Mouse (Mus musculus): ENCODE measurements at regions not wholly inside any gene's neighbourhood (a gene's known extent, or its start where the extent isn't known, plus 50 kb on each side); places are given as distances from the start of the nearest gene placed in this dataset.
A peak's percentile ranks its signal among the peaks of the same experiment; 100 is the strongest.

DNA sequence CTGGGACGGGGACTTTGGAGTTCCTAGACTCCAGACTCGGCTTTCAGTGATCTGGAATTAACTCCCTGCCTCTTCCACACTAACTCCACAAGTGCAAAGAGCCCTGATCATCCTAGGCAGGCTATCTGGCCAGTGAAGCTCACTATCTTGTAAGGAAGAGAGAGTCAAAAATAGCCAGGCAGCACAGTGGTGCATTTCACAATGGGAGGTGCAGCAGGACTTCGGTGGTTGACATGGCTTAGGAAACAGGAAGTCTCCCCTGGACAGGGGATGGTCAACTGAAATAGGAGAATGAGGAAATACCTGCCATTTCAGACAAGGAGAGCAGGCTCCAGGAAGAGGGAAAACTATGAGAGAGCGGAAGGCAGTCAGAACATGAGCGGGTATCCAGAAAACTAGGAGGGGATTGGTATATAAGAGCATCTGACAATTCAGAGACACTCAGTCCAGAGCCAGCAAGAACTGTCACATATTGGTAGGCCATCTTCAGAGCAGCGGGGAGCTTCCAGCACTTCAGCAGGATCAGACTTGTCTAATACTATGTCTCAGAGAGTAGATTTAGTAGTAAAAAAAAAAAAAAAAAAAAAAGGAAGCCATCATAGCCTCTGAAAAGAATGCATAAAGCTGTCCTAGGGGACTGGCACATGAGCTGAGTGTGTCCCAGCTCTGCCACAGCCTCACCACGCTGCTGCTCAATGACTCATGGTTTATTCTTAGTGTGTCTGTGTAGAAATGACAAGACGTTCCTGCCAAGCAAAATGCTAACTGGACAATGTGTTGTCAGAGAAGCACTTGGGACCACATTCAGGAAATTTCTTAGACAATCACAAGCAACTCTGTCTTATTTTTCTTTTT is 184.5 kb upstream of the Cpeb2 start:
- no peak for DNase-seq (ENCODE audit: low spot score)

DNA sequence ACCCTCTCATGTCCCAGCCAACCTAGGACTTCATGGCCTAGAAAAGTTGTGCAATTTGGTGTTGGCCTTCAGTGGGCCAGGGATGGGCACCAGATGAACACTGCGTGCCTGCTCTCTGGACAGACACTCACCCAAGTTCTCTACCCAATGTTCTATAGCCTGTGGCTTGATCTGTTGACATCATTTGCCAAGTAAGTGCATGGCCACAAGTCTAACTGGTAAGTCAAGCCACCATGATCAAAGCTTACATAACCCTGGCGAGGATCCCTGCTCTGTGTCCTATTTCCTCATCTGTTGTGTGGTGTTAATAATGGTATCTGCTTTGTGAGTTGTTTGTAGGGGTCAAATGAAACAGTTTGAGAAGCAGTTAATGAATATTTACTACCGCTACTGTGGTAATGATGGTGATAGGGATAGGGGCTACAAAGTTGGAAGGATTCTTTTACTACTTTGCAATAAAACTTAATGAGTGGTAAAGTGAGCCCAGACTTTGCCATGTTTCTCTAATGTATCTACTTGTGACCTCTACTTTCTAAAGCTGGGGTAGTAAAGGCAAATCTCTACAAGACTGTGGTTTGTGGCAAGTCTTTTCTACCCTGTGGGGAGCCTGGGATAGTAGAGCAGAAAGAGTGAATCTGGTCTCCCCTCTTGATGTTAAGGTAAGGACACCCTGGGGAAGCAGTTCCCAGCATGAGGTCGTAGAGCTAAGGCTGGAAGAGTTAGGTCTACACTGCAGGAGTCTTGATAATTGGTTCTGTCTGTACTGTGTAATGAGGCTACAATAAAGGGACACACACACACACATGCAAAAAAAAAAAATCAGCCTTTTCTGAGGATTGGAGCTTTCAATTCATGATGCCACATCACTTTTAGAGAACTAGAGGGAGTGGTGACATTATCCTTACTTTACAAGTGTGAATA is 183.3 kb upstream of the Cpeb2 start:
- DNase-seq (ENCODE audit: low spot score), result no peak

DNA sequence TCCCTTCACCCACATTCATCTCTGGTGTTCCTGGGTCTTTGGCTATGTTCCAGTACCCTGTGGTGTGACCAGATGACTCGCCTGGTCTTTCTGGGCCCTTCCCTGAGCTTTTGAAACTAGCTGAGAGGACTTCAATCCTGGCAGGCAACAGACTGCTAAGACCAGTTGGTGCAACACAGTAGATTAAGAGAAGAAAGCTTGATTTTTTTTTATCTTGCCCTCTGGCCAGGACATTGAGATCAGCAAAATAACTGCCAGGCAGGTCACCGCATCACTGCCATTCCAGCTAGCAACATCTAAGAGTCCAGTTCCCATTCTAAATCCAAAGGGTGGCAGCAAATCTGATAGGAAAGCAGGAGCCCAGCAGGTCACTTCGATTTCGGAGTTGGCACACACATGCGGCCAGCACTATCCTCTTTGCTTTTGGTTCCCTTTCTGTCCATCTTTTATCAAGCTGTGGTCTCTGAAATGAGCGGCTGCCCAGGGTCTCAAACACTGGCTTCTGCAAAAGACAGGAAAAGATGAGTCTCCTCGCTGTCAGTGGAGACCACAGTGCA is 181.9 kb upstream of the Cpeb2 start:
- peak; percentile 22 for DNase-seq (ENCODE audit: low spot score)

DNA sequence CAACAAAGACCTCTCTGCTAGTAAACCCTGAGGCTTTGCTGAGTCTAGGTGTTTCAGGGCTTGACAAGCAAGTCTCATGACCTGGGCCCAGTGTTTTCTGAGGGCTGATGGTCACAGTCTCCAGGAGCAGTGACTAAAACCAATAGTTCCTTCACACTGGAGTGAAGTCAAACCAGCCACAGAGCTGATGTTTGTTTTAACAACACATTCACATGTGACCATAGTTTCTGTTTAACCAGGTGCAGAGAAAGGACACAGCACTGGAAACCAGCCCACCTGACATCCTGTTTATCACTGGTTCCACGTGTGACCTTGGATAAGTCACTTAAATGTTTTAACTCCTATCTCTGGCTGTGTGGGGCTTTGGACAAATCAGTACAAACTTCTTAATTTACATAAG is 180.3 kb upstream of the Cpeb2 start:
- DNase-seq (ENCODE audit: low spot score), result no peak

DNA sequence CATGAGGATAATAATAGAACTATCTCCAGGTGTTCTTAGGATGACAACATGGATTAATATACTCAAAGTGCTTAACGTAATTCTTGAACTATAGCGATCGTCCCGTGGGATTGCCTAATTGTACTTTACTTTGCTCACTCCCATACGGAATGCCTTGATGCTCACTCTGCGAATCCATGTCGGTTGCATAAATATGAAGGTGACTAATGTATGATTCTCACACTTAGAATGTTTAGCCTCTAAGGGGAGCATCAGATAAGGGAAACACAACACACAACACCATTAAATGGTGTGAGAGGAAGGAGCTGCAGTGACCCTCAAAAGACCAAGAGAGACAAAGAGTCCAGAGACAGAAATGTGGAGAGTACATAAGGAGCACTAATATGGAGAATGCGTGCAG is 178.4 kb upstream of the Cpeb2 start:
- no peak for DNase-seq (ENCODE audit: low spot score)

DNA sequence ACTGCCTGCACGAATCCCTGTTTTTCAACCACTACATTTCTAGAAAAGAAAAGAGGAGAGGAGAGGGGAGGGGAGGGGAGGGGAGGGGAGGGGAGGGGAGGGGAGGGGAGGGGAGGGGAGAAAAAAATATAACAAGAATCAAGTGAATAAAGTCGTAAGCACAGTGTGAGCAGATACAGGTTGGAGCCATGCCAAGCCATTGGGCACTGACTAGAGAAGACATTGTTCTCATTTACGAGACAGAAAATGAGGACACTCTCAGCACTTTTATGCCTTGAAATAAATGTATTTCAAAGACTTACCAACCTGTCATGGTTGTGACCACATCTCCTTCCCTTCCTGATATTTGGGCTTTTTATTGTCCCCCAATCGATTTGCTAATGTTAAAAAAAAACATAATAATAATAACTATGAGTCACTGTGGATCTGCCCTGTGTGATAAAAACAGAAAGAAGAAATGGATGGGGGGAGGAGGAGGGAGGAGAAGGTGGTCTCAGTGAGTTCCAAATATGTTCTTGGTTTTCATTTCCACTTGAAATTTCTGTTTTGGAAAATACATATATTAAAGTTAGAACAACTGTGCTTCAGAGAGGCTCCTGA is 177.8 kb upstream of the Cpeb2 start:
- no peak for DNase-seq (ENCODE audit: low spot score)

DNA sequence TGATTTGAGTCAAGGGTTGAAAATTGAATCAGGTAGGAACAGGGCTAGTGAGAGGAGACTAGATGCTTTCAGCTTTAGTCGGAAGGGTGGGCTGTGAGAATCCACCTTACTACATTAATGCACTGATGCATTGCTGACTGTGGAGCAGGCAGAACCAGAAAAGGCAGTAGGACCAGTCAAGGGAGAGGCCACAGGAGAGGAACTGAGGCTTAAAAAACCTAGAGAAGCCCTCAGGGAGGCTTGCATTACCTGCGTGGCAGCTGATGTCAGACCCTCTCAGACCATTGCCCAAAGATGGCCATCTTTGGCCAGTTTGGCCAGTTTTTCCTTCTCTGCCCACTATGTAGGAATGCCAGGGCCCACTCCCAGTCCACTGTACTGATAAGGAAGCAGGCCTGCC is 176.5 kb upstream of the Cpeb2 start:
- no peak for DNase-seq (ENCODE audit: low spot score)

DNA sequence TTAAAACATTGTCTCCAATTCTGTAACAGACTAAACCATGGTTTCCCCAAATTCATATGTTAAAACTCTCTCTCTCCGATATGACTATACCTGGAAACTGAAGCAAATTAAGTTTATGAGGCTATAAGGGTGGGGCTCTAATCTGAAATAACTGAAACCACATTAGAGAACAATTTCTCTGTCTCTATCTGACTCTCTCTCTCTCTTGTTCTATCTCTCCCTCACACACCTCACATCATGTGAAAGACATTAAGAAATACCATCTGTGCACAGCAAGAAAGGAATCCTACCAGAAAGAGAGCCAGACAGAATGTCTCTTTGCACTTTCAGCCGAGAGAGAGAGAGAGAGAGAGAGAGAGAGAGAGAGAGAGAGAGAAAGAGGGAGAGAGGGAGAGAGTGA is 171.7 kb upstream of the Cpeb2 start:
- DNase-seq (ENCODE audit: low spot score), result no peak

DNA sequence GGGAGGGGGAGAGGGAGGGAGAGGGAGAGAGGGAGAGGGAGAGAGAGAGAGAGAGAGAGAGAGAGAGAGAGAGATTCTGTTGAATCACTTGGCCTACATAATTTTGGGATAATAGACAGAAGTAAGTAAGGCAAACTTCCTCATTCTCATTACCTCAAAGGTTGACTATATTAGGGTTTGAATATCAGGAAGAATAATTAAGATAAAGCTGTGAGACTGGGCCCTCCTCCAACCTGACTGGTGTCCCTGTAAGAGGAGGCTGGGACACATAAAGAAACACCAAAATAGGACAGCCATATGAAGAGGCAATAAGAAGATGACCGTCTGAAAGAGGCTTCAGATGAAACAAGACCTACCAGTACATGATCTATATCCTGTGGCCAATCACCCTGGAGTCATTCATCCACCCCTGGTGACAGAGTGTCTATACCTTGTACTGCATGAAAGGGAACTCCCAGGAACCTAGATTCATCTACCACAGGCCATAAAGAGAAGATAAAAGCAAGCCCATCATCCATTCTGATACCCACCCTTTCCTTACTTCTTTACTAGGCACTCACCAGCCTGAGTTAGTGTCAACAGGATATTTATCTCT is 171.1 kb upstream of the Cpeb2 start:
- DNase-seq (ENCODE audit: low spot score), result no peak

DNA sequence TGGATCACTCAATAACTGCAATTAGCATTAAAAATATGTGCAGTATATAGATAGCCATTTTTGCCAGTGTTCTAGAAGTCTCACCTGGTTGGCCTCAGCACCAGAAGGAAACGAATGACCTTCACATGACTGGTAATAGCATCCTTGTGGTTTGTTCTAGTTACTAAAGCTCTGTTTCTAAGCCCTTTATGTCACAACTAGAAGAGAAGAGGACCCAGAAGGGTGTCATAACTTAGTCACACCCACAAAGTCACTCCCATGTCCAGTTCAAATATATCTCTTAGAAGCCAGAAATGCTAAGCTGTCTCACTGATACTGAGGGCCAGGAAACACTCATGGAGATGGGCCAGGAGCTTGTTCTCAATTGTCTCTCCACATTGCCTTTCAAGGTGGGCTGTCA is 170.5 kb upstream of the Cpeb2 start:
- DNase-seq (ENCODE audit: low spot score), result no peak

DNA sequence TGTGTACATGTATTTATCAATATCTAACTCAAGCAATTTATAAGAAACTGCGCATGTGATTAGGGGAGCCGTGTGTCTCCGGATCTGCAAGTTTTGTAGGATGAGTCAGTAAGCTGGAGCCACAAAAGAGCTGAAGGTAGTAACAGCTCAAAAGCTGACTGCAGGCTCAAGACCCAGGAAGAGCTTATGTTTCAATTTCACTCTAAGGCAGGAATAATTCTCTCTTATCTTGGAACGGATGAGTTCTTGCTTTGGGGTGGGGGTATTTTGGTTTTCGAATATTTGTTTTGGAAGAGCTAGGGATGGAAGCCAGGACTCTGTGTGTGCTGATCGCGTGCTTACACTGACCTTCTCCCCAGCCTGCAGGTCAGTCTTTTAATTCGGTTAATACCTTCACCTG is 169.6 kb upstream of the Cpeb2 start:
- DNase-seq (ENCODE audit: low spot score), result no peak

DNA sequence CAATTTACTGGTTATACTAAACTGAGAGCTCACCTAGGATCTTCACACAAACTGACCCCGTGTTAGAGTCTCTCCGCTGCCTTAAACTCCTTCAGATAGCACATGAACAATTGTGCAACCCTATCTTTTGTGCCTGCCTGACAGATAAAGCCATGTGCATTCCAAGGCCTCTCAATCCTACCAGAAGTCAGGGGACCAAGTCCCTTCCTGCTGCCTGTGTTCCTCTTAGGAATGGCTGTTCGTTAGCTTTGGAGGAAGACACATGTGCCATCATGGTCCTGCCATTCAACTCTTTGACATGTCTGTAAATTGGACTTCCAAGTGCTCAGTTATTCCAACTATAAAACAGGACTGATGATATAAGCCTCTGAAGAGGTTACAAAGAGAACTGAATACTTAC is 161.4 kb upstream of the Cpeb2 start:
- DNase-seq (ENCODE audit: low spot score), result no peak

DNA sequence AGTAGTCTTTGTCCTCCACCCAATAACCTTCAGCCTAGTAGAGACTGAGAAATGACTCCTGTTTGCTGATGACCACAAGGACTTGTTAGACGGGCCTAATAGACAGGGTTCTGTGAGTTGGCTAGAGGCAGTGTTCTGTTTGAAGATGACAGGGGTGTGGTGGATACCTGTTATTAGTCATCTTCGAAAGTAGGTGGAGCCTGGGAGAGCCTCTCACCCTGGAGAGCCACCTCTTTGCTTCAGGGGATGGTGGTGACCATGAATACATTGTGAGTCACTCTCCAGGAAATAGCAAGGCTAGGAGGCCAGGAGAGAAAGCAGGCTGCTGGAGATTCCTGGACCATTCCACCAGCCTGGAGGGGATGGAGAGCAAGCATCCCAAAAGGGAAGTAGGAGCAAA is 160.6 kb upstream of the Cpeb2 start:
- no peak for DNase-seq (ENCODE audit: low spot score)

DNA sequence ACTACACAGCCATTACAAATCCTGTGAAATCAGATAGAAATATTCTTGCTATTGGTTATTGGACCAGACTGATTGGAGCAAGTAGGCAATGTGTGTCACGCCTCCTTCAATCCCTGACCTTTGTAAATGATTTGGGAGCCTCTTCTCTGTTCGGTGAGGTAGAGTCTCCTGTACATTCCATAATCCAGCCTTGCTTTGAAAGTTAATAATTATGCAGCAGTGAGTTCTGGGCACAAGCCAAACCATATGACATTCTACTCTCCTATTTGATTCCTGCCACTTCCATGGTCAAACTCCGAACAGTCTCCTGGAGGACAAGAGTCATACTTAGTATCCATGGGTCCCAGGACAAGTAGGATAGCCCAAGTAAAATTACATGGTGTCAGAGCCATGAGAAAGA is 158.4 kb upstream of the Cpeb2 start:
- DNase-seq (ENCODE audit: low spot score), result no peak

DNA sequence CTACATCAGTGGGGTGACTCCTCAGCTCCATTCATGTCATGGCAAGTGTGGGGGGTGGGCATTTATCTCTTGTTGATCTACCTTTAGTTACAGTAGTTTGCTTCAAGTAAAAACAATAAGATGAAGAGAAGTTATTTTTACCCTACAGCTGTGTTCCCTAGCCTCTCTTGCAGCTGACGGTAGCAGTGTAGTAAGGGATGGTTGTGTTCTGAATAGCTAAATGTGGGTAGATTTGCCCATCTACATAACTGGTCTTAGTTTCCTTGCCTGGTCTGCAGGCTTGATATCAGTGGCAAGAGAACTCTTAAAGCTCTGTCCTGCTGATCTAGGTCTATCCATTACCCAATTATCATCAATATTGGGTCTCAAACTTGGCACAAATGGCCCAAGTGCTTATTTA is 152.7 kb upstream of the Cpeb2 start:
- no peak for DNase-seq (ENCODE audit: low spot score)

DNA sequence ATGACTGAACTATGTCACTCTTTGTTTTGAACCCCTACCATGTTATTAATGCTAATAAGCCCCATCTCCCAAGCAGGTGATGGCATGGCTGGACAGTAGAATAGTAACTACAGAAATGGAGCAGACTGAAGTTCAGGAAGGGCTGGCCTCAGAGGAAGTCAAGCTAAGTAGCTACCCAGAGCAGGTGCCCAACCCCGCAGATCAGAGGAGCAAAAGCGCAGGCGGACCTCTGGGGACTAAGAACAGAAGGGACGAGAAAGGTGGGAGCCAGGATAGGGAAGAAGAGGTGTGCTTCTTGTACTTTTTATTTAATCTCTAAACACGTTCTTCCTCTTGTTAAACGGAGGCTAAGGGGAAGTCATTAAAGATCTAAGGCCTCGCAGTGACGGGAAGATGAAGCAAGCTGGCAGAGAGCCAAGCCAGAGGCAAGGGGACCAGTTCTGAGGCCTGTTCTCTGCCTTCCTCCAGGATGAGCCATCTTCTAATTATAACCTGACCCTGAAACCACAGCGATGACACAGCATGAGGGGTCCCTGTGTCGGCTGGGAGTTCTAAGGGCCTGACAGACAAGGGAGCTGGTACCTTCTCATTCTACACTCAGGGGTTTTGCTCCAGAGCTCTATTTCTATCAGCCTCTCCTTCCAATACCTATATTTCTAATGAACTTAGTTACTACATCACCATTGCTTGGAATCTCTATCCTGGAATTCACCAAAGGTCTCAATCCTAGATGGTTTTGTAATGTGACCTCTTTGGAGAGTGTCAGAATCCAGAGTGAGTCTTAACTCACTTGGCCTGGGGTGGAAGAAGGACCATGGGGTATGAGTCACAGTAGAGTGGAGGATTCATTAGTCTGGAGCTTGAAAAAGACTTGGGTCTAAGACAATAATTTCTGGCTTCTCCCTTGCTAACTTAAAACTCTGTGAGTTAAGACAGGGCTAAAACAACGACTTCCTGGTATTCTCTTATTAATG is 151.1 kb upstream of the Cpeb2 start:
- peak; percentile 38 for DNase-seq (ENCODE audit: low spot score)

DNA sequence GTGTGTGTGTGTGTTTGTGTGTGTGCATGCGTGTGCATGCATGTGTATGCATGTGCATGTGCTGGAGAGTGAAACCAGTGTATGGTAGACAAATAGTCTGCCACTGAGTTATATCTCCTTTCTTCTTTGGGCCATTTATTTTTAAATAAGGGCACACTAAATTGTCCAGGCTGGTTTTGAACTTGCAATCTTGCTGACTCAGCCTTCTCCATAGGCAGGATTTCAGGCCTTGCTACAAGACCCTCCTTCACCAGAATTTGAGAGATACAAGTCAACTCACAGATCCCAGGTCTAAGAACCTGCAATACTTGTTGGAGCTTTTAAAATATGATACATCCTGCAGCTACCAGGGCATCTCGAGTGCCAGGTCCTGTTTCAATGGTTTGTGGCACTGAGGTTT is 145.9 kb upstream of the Cpeb2 start:
- no peak for DNase-seq (ENCODE audit: low spot score)

DNA sequence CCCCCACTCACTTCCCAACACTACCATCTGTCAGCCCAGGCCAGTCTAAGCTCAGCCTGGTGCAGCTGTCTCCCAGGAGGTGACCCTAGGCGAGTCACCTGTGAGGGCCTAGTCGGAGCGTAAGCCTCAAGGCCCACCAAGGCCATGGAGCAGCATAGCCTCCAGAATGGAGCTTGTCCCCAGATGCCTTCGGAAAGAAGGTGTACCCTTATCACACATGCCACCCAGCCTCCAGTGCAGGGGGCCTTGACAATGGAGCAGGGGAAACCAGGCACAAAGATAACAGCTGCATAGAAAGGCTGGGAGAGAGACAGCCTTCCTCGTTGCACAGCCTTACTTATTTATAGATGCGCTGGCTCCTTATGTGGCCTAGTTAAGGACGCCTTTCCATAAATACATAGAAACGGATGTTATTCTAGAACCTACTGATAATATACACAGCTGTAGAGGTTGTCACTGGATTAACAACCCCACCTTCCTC is 145.0 kb upstream of the Cpeb2 start:
- DNase-seq (ENCODE audit: low spot score), result peak; percentile 26

DNA sequence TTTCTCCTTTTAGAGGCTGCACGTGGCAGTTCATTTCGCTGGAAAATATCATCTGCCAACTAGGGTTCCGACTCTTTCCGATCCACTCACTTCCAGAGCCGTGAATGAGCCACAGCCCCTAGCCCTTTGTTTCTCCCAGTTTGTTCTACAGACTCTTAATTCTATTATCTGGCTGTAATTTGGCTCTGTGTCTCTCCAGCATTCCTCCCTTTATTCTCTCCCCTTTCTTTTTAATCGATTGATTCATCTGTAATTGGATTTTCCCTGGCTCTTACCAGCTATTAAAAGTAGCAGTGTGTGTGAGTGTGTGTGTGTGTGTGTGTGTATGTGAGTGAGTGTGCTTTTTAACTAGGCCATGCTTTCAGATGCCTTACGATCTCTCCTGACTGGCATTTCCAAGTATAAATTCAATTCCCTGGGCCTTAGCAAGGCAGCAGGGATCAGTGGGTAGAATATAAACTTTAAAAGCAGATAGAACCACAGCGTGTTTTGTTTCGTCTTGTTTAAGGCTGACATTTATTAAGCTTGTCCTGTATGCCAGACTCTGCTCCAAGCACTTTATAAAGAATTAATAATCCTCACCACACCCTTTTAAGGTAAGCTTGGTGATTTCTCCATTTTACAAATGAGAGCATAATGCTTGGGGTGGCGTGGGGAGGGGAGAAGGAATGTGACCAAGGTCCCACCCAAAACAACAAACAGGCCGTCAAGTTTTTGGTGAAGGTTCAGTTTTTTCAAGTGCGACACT is 144.1 kb upstream of the Cpeb2 start:
- DNase-seq (ENCODE audit: low spot score), result peak; percentile 72

DNA sequence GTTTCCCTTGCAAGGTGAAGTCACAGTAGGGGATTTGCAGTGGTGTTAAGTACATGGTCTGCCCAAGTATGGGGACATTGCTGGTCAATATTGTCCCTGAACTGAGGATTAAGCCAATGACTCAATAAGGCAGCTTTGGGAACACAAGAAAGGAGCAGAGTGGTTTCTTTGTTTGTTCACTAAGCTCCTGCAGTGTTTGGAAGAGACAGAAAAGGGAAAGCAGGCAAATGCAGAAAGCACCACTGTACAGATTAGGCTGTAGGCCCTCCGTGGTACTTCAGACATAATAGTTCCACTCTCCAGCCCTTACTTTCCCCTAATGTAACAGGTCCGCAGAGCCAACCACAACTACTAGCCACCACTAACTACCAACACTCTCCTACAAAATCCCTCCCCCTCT is 143.5 kb upstream of the Cpeb2 start:
- no peak for DNase-seq (ENCODE audit: low spot score)
